Mouse (Mus musculus): ENCODE results near the gene Primpol.

Gene Primpol

DNA sequence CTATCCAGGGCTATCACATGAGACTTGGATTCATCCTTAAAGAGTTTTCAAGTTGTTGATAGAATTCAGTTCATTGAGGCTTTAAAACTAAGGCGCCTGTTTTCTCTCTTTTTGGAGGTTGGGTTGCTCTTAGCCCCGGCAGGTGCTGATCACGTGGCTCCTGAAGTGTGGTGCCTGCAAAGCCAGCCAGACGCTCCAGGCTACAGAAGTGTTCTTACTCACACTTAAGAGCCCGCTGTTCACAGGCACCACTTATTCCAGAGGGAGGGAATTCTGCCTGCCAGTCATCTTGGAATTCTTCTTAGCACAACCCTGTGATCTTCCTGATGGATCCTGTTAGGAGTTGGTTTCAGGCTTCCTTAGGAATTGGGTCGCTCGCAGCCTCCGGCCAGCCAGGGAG lies 49.1 kb downstream of the Primpol start:
- H3K4me1 ChIP-seq (replicated peaks; ENCODE audit: low read depth, low read length), result peaks cover 46% of the 10 kb centered on the region
- no peaks in the 10 kb centered on the region for H3K9me3 ChIP-seq (ENCODE audit: low read length)
- no peak overlapping the region for H3K4me3 ChIP-seq (replicated peaks; ENCODE audit: low read length)
- peaks cover 84% of the 10 kb centered on the region for H3K36me3 ChIP-seq (ENCODE audit: insufficient read depth, low read length)
- no peak for TF ChIP-seq CTCF (conservative IDR thresholded peaks at IDR 0.05; ENCODE audit: low read length)
- no peak for TF ChIP-seq NANOG (IDR thresholded peaks at IDR 0.05; ENCODE audit: borderline replicate concordance, low read length)
- TF ChIP-seq POU5F1 (IDR thresholded peaks at IDR 0.05; ENCODE audit: borderline replicate concordance, low read length), result no peak
- H3K27me3 ChIP-seq (ENCODE audit: insufficient read depth, low read length), result no peaks in the 10 kb centered on the region

DNA sequence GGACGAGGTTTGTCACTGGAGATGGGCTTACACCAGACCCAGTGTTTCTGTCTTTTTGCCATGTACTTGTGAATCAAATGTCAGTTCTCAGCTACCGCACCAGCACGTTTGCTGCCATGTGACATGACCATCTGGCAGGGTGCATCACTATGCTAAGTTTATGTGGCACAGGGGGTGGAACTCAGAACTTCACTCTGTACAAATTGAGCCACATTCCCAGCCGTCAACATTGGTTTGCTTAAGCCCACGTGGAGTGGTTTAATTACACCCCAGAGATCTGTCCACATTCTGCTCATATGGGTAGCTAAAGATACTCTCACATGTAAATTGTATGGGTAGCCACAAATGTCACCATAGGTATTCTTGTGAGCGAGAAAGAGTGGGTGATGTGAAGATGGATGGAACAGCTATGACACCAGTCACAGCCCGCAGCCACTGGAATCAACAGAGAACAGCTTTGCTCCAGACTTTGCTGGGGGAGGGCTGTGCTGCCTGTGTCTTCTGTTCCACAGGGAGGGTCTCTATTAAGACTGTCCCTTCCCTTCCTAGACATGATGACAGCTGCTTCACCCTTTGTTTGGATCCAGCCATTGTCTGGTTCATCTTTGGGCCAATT lies 50.0 kb downstream of the Primpol start:
- no peak overlapping the region for H3K4me3 ChIP-seq (replicated peaks; ENCODE audit: low read length)
- no peaks in the 10 kb centered on the region for H3K9me3 ChIP-seq (ENCODE audit: low read length)
- peaks cover 85% of the 10 kb centered on the region for H3K36me3 ChIP-seq (ENCODE audit: insufficient read depth, low read length)
- TF ChIP-seq CTCF (conservative IDR thresholded peaks at IDR 0.05; ENCODE audit: low read length), result no peak
- TF ChIP-seq NANOG (IDR thresholded peaks at IDR 0.05; ENCODE audit: borderline replicate concordance, low read length), result no peak
- TF ChIP-seq POU5F1 (IDR thresholded peaks at IDR 0.05; ENCODE audit: borderline replicate concordance, low read length), result no peak
- peaks cover 37% of the 10 kb centered on the region for H3K4me1 ChIP-seq (replicated peaks; ENCODE audit: low read depth, low read length)
- H3K27me3 ChIP-seq (ENCODE audit: insufficient read depth, low read length), result no peaks in the 10 kb centered on the region

DNA sequence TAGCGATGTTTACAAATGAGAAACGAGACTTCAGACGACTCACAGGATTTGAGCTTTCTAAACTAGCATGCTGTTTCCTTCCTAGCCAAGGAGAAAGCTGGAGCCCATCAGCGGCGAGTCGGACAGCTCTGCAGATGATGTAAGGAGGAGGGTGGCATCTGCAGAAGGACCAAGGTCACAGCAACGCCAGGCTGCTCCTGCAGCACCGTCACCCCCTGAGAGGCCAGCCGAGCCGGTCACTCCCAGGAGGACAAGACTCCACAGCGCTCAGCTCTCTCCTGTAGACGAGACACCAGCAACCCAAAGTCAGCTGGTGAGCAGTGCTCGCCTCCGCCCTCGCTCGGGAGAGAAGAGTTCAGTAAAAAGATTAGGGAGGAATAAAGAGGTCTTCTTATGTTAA lies 54.7 kb downstream of the Primpol start:
- Histone ChIP-seq H3K36me3 (ENCODE audit: insufficient read depth, low read length) (peaks cover 94% of the 10 kb centered on the region), H3K9me3 (ENCODE audit: low read length) (no peaks in the 10 kb centered on the region), H3K4me3 (replicated peaks; ENCODE audit: low read length) (no peak overlapping the region), H3K27me3 (ENCODE audit: insufficient read depth, low read length) (no peaks in the 10 kb centered on the region), H3K4me1 (replicated peaks; ENCODE audit: low read depth, low read length) (peaks cover 14% of the 10 kb centered on the region)
- TF ChIP-seq POU5F1 (IDR thresholded peaks at IDR 0.05; ENCODE audit: borderline replicate concordance, low read length), result no peak

DNA sequence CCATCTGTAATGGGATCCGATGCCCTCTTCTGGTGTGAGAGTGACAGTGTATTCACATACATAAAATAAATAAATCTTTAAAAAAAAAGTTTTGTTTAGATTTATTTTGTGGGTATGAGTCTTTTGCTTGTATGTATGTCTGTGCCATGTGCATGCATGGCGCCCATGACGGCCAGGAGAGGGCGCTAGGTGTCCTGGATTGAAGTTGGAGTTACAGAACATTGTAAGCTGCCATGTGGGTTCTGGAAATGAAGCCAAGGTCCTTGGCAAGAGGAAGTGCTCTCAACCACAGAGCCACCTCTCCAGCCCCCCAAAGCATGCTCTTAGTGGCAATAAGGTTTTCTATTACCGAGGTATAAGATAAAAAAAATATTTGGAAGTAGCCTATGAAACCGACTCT lies 57.6 kb downstream of the Primpol start:
- H3K9me3 ChIP-seq (ENCODE audit: low read length), result no peaks in the 10 kb centered on the region
- TF ChIP-seq CTCF (conservative IDR thresholded peaks at IDR 0.05; ENCODE audit: low read length), result peak; percentile 72
- TF ChIP-seq NANOG (IDR thresholded peaks at IDR 0.05; ENCODE audit: borderline replicate concordance, low read length), result no peak
- H3K36me3 ChIP-seq (ENCODE audit: insufficient read depth, low read length), result peaks cover 92% of the 10 kb centered on the region
- peaks cover 14% of the 10 kb centered on the region for H3K4me1 ChIP-seq (replicated peaks; ENCODE audit: low read depth, low read length)
- no peak overlapping the region for H3K4me3 ChIP-seq (replicated peaks; ENCODE audit: low read length)
- no peaks in the 10 kb centered on the region for H3K27me3 ChIP-seq (ENCODE audit: insufficient read depth, low read length)

DNA sequence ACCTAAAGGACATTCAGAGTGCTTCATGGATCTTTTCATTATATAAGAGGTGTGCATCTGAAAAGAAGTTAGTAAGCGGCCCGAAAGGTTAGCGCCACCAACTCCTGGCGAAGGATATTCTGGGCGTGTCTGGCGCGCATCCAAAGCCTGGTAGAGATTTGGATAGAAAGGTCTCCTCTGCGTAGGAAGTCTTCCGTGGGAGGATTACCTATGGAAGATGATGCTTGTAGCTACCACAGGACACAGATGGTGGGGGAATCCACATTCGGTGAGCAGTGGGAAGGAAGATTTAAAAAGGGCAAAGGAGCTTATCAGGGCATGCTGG lies 64.6 kb downstream of the Primpol start:
- Histone ChIP-seq H3K4me1 (replicated peaks; ENCODE audit: low read depth, low read length) (peaks cover 22% of the 10 kb centered on the region), H3K27me3 (ENCODE audit: insufficient read depth, low read length) (no peaks in the 10 kb centered on the region), H3K36me3 (ENCODE audit: insufficient read depth, low read length) (peaks cover 27% of the 10 kb centered on the region), H3K9me3 (ENCODE audit: low read length) (no peaks in the 10 kb centered on the region), H3K4me3 (replicated peaks; ENCODE audit: low read length) (peak overlapping the region; percentile 96)
- TF ChIP-seq CTCF (conservative IDR thresholded peaks at IDR 0.05; ENCODE audit: low read length), result no peak
- no peak for TF ChIP-seq POU5F1 (IDR thresholded peaks at IDR 0.05; ENCODE audit: borderline replicate concordance, low read length)
- TF ChIP-seq NANOG (IDR thresholded peaks at IDR 0.05; ENCODE audit: borderline replicate concordance, low read length), result no peak

- H3K9me3 ChIP-seq (ENCODE audit: low read length), result no peaks in the 10 kb centered on the region
- TF ChIP-seq CTCF (conservative IDR thresholded peaks at IDR 0.05; ENCODE audit: low read length) (no peak), NANOG (IDR thresholded peaks at IDR 0.05; ENCODE audit: borderline replicate concordance, low read length) (no peak), POU5F1 (IDR thresholded peaks at IDR 0.05; ENCODE audit: borderline replicate concordance, low read length) (no peak)
- H3K36me3 ChIP-seq (ENCODE audit: insufficient read depth, low read length), result peaks cover 22% of the 10 kb centered on the region
- peaks cover 21% of the 10 kb centered on the region for H3K4me1 ChIP-seq (replicated peaks; ENCODE audit: low read depth, low read length)
- H3K4me3 ChIP-seq (replicated peaks; ENCODE audit: low read length), result peak within 1 kb of the TSS; percentile 96
- no peaks in the 10 kb centered on the region for H3K27me3 ChIP-seq (ENCODE audit: insufficient read depth, low read length)
Measured at GRCm38 (mm10) chr8:46551615-46552440, 65.2 kb downstream of the Primpol start, which contains the start of gene Cenpu. TSS of gene Cenpu (plus strand) at chr8:46552028.

DNA sequence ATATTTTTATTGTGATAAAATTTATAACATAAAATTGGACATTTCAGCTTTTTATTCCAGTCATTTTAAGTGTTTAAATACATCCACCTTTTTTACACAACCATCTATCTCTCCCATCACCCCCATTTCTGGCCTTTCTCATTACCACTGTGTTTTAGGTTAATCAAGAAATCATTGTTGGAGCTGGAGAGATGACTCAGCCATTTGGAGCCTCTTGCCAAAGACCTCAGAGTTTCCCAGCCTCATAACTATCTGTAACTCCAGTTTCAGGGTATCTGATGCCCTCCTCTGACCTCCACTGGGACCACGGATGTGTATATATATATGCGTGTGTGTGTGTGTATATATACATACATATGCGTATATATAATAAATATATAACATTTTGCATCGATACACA lies 66.0 kb downstream of the Primpol start:
- Histone ChIP-seq H3K36me3 (ENCODE audit: insufficient read depth, low read length) (peaks cover 14% of the 10 kb centered on the region), H3K9me3 (ENCODE audit: low read length) (no peaks in the 10 kb centered on the region), H3K4me1 (replicated peaks; ENCODE audit: low read depth, low read length) (peaks cover 29% of the 10 kb centered on the region), H3K4me3 (replicated peaks; ENCODE audit: low read length) (peak overlapping the region; percentile 96), H3K27me3 (ENCODE audit: insufficient read depth, low read length) (no peaks in the 10 kb centered on the region)
- no peak for TF ChIP-seq POU5F1 (IDR thresholded peaks at IDR 0.05; ENCODE audit: borderline replicate concordance, low read length)
- no peak for TF ChIP-seq NANOG (IDR thresholded peaks at IDR 0.05; ENCODE audit: borderline replicate concordance, low read length)

DNA sequence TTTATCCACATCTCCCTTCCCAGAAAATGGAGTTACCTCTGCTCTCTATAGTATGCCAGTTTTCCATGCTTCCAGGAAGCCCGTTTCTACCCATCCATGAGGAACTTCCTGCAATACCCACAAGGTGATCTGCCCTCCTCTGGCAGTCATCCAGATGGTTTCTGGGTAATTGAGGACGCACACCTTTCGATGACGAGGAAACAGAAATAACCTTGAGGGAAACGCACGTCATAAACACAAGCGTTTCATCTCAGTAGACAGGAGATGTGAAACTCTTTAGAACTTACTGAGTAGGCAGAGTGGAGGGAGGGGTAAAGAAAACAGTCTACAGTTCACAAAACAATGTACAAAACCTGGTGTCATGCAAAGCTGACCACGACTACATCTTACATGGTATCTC lies 67.0 kb downstream of the Primpol start:
- H3K4me3 ChIP-seq (replicated peaks; ENCODE audit: low read length), result no peak overlapping the region
- H3K27me3 ChIP-seq (ENCODE audit: insufficient read depth, low read length), result no peaks in the 10 kb centered on the region
- H3K36me3 ChIP-seq (ENCODE audit: insufficient read depth, low read length), result peaks cover 5% of the 10 kb centered on the region
- no peaks in the 10 kb centered on the region for H3K9me3 ChIP-seq (ENCODE audit: low read length)
- TF ChIP-seq CTCF (conservative IDR thresholded peaks at IDR 0.05; ENCODE audit: low read length), result no peak
- TF ChIP-seq POU5F1 (IDR thresholded peaks at IDR 0.05; ENCODE audit: borderline replicate concordance, low read length), result no peak
- no peak for TF ChIP-seq NANOG (IDR thresholded peaks at IDR 0.05; ENCODE audit: borderline replicate concordance, low read length)
- H3K4me1 ChIP-seq (replicated peaks; ENCODE audit: low read depth, low read length), result peaks cover 37% of the 10 kb centered on the region

- TF ChIP-seq NANOG (IDR thresholded peaks at IDR 0.05; ENCODE audit: borderline replicate concordance, low read length) (no peak), CTCF (conservative IDR thresholded peaks at IDR 0.05; ENCODE audit: low read length) (peak; percentile 73), POU5F1 (IDR thresholded peaks at IDR 0.05; ENCODE audit: borderline replicate concordance, low read length) (no peak)
Measured at GRCm38 (mm10) chr8:46547245-46547644, 69.8 kb downstream of the Primpol start.

More at GRCm38 (mm10) chr8:46547245-46547644, 69.8 kb downstream of the Primpol start:
- no peaks in the 10 kb centered on the region for H3K9me3 ChIP-seq (ENCODE audit: low read length)
- H3K36me3 ChIP-seq (ENCODE audit: insufficient read depth, low read length), result no peaks in the 10 kb centered on the region
- no peaks in the 10 kb centered on the region for H3K27me3 ChIP-seq (ENCODE audit: insufficient read depth, low read length)
- peaks cover 42% of the 10 kb centered on the region for H3K4me1 ChIP-seq (replicated peaks; ENCODE audit: low read depth, low read length)
- H3K4me3 ChIP-seq (replicated peaks; ENCODE audit: low read length), result no peak overlapping the region

Measured in E14TG2a.4 (cell line).